Mouse (Mus musculus) thymus, adult 18-20 months (tissue): ENCODE results near the gene Trim63.

ENCODE experiments used
- DNase-seq, 2 experiments: peaks; one replicate each; pipeline ENCODE4 v3.0.0; 2022; ENCODE audit warnings: mixed read lengths in 2 of 2

Trim63 gene

GRCm38 (mm10) chr4:134371316-134371855, 56.5 kb downstream of the Trim63 start:
- no peak for DNase-seq

- peak; percentile 41 to 55 for DNase-seq
These were observed 57.4 kb downstream of the Trim63 start for GRCm38 (mm10) chr4:134372294-134372747.

GRCm38 (mm10) chr4:134373295-134373694, 58.4 kb downstream of the Trim63 start:
- DNase-seq, result no peak

DNA sequence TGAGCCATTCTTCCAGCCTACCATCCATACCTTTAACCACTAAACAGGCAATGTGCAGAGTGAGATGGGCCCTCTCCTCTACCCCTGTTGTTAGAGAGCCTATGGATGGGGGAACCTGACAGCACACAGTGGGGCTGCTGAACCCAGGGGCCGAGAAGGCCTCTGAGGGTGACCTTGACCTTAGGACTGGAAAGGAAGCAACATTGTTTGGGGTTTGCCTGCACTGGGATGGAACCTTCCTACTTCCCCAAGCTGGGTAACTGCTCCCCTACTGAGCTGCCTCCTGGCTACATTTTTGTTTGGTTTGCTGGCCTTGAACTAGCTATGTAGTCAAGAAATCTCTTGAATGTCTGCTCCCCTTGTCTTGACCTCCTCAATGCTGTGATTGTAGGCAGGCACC, 59.4 kb downstream of the Trim63 start:
- no peak for DNase-seq

DNA sequence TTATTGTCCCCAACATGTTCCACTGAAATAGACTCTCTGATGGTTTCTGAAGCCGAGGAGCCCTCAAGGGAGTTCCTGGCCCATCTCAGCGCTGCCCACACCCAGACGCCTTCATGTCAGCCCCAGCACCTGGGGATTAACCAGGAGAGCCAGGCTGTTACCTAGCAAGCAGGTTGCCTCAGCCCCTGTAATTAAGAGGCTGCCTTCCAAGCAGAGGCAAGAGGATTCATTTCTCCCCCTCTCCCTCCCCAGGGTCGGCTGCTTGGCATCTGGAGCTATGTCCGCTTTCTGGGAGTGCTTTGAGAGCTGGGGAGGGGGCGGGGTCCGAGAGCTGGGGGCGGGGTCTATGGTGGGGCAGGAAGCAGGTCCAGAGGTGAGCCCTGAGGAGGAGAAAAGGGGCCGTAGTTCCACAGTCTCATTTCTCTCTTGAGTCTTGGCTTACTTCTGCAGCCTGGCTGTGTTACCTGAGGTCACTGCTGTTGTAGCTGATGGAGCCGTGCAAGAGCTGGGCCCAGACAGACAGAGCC, 63.2 kb downstream of the Trim63 start:
- DNase-seq, result no peak
